Mouse (Mus musculus) left cerebral cortex, postnatal 10 days (tissue): Measurements from ENCODE around the gene Sugct. TPM values are rescaled to one million over a fixed set of nuclear protein-coding genes. Genes with fewer than 3 reads are reported as not detected.
A peak's percentile ranks its signal among the peaks of the same experiment; 100 is the strongest.
"Not testable (repeated sequence)": the region's sequence is repeated elsewhere in the genome, so short reads cannot be mapped to it uniquely, and the experiment has no call there.

ENCODE experiments used
- DNase-seq, 2 experiments: peaks; one replicate each; pipeline ENCODE4 v3.0.0; 2021 to 2022; ENCODE audit warnings: low spot score in 2 of 2, mixed read lengths in 1 of 2; ENCODE audit errors: extremely low spot score in 1 of 2
- intact Hi-C: fragments of 180-260 bp; cut with DNase I; formaldehyde crosslinking; loops from one replicate; pipeline ENCODE4 v1.15.1; 2025
- total RNA-seq, 2 experiments: library from RNA; stranded (reverse); gene quantifications; 2 replicates each; pipeline ENCODE4 v1.2.3; 2021

Sugct gene
- total RNA-seq, 2 experiments from 2014 or later: 1.0 to 1.3 TPM

- no peak for DNase-seq
- intact Hi-C loops: no loop called here
Observed at GRCm38 (mm10) chr13:17627108-17627507, 68.2 kb downstream of the Sugct start.

- intact Hi-C loops: no loop called here
- no peak for DNase-seq
Observed at GRCm38 (mm10) chr13:17624976-17625375, 70.4 kb downstream of the Sugct start.

DNA sequence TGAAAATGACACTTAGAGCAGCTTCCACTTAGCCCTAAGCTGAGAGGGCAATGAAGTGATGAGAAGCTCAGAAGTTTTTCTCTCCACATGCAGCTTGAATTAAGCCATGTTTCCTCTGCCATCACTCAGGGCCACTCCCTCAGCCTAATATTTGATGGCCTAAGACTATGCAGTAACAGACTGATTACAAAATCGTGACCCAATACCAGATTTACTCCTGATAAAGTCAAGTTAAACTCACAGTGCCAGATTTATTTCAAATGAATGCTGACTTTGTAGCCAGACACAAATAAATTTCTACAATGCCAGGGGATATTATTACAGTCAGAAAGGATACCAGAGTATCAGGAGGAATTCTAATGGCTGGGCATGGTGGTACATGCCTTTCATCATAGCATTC lies 89.1 kb downstream of the Sugct start:
- DNase-seq: no peak
- intact Hi-C loops: no loop called here

- intact Hi-C loops: no loop called here
- no peak for DNase-seq
Observed at GRCm38 (mm10) chr13:17604670-17605069, 90.7 kb downstream of the Sugct start.

GRCm38 (mm10) chr13:17603756-17604155 lies 91.6 kb downstream of the Sugct start:
- no peak for DNase-seq
- intact Hi-C loops: no loop called here

- no peak for DNase-seq
- intact Hi-C loops: no loop called here
Observed at GRCm38 (mm10) chr13:17585267-17585913, 110.0 kb downstream of the Sugct start.

- intact Hi-C loops: loop anchor here (5.0 kb wide), 1 partner anchor 1598 kb away; no protein-coding TSS in a partner anchor
- DNase-seq: no peak
Observed at GRCm38 (mm10) chr13:17584804-17585203, 110.5 kb downstream of the Sugct start.

DNA sequence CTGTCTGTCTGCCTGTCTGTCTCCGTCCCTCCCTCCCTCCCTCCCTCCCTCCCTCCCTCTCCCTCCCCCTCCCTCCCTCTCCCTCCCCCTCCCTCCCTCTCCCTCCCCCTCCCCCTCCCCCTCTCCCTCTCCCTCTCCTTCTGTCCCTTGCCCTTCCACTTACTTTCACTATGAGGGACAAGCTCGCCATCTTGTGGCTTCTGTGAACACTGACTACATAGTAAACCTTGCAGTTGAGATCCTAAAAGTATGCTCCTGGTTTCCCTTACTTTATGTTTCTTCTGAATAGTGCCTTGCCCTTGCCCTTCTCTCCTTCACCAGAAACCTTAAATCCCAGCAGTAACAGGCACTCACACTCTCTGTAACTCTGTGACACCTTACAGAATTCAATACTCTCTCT lies 113.7 kb downstream of the Sugct start:
- peak; percentile 23 to 31 for DNase-seq
- intact Hi-C loops: loop anchor here (5.0 kb wide), 1 partner anchor 1594 kb away; no protein-coding TSS in a partner anchor

- intact Hi-C loops: no loop called here
- DNase-seq: no peak
Observed at GRCm38 (mm10) chr13:17559357-17559756, 136.0 kb downstream of the Sugct start.

- intact Hi-C loops: no loop called here
Observed at GRCm38 (mm10) chr13:17536341-17536740, 159.0 kb downstream of the Sugct start.

DNA sequence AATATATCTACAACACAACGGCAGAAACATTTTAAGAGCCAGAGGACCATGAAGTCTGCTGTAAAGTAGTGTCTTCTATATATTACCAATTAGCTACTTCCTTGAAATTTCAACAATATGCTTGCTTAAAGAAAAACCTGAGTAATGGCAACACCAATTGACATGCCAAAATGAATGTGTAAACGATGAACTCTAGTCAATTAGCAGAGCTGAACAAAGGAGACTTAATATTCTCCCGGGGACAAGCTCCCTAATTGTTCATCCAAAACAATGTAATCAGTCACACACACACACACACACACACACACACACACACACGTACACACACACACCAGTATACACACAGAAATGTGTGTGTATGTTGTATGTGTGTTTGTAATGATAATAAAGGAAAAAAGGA lies 160.5 kb downstream of the Sugct start:
- intact Hi-C loops: no loop called here
- no peak for DNase-seq

More at GRCm38 (mm10) chr13:17536341-17536740, 159.0 kb downstream of the Sugct start:
- DNase-seq: no peak

DNA sequence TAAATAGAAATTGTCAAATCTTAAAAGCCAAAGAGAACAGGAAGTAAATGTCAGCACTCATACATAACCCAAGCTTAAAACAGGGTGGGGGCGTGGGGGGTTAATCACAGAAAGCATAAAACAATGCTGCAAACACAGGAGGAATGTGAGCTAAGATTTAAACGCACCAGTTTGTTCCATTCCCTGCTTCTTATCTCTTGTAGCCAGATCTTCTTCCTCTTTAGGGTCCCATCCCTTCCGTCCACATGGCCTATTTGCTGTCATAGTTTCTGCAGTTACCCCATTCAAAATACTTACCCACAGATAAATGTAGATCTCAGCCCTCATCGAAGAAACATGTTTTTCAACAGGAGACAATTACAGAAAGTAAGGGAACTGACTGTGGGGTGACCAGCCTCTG lies 160.9 kb downstream of the Sugct start:
- intact Hi-C loops: no loop called here
- DNase-seq: no peak

DNA sequence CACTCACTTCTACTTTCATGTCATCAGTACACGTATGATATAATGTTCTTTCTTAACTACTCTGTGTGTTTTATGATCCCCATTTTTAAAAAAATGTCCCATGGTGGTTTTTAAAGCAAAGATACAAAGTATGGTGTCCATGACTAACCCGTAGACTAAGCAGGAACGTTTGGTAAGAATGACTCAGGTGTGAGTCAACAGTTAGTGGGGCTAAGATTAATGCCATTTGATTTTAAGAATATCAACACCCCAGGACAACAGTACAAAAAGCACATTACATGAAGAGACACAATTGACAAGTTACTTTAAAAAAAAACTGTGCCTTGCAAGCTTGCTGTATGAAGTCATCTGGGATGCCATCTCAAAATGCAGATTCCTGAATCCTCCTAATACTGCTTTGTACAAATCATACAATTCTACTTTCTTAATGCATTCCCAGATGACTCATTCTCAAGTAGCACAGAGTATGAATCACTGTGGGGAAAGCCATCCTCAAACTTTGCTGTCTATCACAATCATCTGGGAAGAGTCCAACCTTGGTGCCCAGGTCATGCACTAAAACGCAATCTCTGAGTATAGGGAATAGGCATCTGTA lies 184.1 kb downstream of the Sugct start:
- intact Hi-C loops: no loop called here
- no peak for DNase-seq

DNA sequence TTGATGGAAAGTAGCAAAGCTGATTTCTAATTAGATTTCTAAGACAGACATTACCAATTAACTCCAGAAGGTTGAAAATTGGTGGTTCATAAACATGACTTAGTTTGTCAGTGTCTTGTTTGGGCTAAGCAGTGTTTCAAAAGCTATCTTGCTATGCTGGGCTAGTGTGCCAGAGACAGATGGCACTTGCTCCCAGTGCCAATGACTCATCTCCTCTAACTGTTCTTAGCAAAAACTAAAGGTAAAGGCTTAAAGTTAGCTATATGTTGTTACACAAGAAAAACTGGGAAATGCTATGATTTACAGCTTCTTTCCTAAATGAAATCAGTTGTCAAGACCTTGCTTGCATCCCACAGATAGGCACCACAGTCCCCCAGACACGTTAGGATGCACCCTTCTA lies 200.4 kb downstream of the Sugct start:
- DNase-seq: no peak
- intact Hi-C loops: no loop called here

GRCm38 (mm10) chr13:17494056-17494574 lies 201.2 kb downstream of the Sugct start:
- no peak for DNase-seq
- intact Hi-C loops: no loop called here

- intact Hi-C loops, DNase-seq: not testable (repeated sequence)
Observed at GRCm38 (mm10) chr13:17457981-17458380, 237.4 kb downstream of the Sugct start.

DNA sequence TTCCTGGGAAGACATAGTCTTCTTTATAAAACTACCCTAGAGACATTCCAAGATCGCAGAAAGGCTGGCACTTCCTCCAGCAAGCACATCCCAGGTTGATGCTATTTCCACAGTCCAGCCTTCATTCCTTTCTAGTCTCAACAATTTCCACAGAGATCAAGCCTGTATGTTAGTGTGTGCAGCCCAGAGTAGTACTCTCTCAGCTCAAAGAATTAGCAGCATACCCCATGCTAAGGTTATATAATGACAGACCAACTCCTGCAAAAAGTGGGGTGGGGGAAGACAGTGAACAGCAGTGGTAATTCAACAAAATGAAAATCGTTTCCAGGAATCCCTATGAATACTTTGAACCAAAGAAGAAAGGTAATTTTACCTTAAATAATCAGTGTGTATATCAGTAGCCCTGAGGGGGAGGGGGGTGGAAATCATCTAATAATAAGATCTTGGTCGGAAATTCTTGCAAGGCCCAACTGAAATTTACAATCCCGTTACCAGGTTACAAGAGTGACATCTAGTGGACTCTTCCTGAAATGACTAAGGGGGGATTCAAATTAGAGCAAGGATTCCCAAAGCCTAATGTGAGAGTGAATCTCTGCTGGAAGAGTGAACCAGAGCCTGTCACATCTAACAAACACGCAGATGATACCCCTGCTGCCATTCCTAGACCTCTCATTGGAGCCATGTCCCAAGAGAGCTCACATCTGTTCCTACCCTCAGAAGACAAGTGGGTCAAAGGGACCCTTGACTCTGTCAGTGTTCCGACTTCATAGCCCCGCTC lies 263.0 kb downstream of the Sugct start:
- peak in 1 of 2 experiments; percentile 66 for DNase-seq
- intact Hi-C loops: loop anchor here (5.0 to 10.0 kb wide), 2 partner anchors 668 to 1425 kb away; no protein-coding TSS in a partner anchor

DNA sequence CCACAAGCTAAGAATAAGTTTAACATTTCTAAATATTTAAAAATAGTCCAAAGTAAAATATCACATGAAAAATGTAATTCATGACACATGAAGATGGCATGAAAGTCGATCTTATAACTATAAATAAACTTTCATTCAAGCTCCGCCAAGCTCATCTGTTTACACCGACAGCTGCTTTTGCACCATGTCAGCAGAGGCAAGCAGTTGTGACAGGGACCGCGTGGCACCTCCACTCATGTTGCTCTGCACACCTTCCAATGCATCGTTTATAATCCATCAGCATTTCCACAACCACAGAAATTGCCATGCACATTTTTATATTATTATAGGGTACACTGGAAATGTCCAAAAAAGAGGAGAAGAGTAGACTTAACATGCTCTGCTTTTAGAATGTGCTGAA lies 273.5 kb downstream of the Sugct start:
- intact Hi-C loops: no loop called here

DNA sequence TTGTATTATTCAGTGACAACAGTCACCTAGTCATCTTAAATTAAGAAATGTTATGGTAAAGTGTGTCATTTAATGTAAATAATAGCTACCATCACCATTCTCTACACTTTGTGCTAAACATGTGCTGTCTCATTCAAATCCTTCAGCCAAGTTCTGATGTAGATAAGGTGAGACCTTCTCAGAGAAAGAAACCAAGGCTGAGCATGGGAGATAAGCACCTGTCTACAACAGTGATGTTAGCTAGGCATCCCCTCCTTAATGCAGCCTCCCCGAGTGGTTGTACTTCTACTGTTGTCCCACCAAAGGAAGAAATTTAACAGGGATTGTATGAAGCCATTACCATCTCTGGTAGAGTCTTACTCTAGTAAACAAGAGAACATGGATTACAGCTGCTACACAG lies 274.8 kb downstream of the Sugct start:
- DNase-seq: no peak

More for the DNA sequence above, 273.5 kb downstream of the Sugct start:
- DNase-seq: no peak

DNA sequence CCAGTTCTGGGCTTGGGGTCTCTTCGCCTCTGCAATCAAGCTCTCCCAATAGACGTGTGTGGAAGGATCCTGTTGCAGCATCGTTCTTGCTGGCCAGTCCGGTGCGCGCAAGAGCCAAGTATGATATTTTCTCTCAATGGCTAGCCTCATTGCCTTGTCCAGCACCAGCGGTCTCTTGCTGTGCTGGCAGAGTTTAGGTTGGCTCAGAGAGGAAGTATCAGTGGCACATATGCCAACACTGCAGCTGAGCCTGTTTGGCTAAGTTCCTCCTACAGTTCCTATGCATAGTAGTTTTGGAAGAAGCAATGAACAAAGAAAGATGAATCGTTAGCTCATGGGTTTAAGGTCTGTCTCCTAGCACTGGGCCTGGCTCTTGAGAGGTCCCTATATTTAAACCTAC lies 352.5 kb downstream of the Sugct start:
- DNase-seq: no peak
- intact Hi-C loops: no loop called here

More for the DNA sequence above, 274.8 kb downstream of the Sugct start:
- intact Hi-C loops: no loop called here
